Mouse (Mus musculus) heart, adult 2 months (tissue): ENCODE measurements around the gene Foxp1.

Source experiments
- CTCF ChIP-seq: fragments of 200-600 bp; IDR thresholded peaks from 2 replicates; pipeline ENCODE4 v1.8.1; 2022; ENCODE audit warnings: antibody characterized with exemption, mild to moderate bottlenecking, moderate library complexity
- POLR2A ChIP-seq: fragments of 200-500 bp; IDR thresholded peaks from 2 replicates; pipeline ENCODE4 v1.6.1; 2011; ENCODE audit warnings: mild to moderate bottlenecking, low read depth, low read length, control low read depth; ENCODE audit not compliant: insufficient read depth

DNA sequence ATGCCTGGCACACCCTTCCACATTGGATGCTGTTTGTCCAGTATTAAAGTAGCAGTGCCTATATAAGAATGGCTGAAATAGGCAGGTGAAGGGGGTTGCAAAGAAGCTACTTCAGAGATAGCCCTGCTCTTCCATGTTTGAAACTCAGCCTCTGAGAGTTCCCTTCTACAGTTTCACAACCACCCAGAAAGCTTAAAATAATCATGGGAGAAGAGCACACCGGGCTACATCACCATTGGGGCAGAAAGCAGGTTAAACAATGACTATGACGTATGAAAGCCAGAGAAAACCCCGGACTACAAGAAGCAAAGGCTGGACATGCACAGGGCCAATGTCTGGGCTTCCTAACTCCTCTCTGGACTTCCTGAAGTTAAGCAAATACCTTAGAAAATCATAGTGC is 250.3 kb downstream of the Foxp1 start:
- no peak for TF ChIP-seq POLR2A
- TF ChIP-seq CTCF = no peak
